Mouse (Mus musculus): Measurements from ENCODE around the gene Hpse2. TPM values are rescaled to one million over a fixed set of nuclear protein-coding genes. Genes with fewer than 3 reads are reported as not detected.

Gene Hpse2
- polyA plus RNA-seq, 1 experiment from 2014 or later, result 1.1 TPM

GRCm38 (mm10) chr19:43044506-43044905 lies 343.6 kb downstream of the Hpse2 start:
- Histone ChIP-seq H3K4me2 (ENCODE audit: low read length) (no peak overlapping the region), H3K27me3 (ENCODE audit: control insufficient read depth, insufficient read depth, low read length) (no peaks in the 10 kb centered on the region), H3K36me3 (ENCODE audit: control insufficient read depth, insufficient read depth, low read length) (no peaks in the 10 kb centered on the region), H3K4me1 (ENCODE audit: control insufficient read depth in 2 of 2, insufficient read depth in 2 of 2, low read length in 2 of 2) (no peaks in the 10 kb centered on the region), H3K4me3 (ENCODE audit: control insufficient read depth in 1 of 2, insufficient read depth in 1 of 2, low read depth in 1 of 2, low read length in 2 of 2) (no peak overlapping the region), H3K9me3 (ENCODE audit: control insufficient read depth, low read length) (peaks cover 7% of the 10 kb centered on the region; the same call in 1 of the 2 replicates), H3K27ac (replicated peaks in 1 of 2; ENCODE audit: control insufficient read depth in 1 of 2, insufficient read depth in 1 of 2, low read depth in 2 of 2, low read length in 2 of 2) (no peak overlapping the region), H3K9ac (ENCODE audit: low read length) (no peak overlapping the region)
- ATAC-seq (ENCODE audit: insufficient number of reproducible peaks, insufficient read depth, low FRiP score, low read depth), result no peak
- 30% methylated on average over 4 of the region's 4 CpGs for WGBS

GRCm38 (mm10) chr19:43042721-43043120 lies 345.4 kb downstream of the Hpse2 start:
- ATAC-seq (ENCODE audit: insufficient number of reproducible peaks, insufficient read depth, low FRiP score, low read depth), result no peak
- H3K4me3 ChIP-seq (ENCODE audit: control insufficient read depth in 1 of 2, insufficient read depth in 1 of 2, low read depth in 1 of 2, low read length in 2 of 2), result no peak overlapping the region
- H3K4me1 ChIP-seq (ENCODE audit: control insufficient read depth in 2 of 2, insufficient read depth in 2 of 2, low read length in 2 of 2), result no peaks in the 10 kb centered on the region
- no peaks in the 10 kb centered on the region for H3K27me3 ChIP-seq (ENCODE audit: control insufficient read depth, insufficient read depth, low read length)
- H3K36me3 ChIP-seq (ENCODE audit: control insufficient read depth, insufficient read depth, low read length), result no peaks in the 10 kb centered on the region
- WGBS, result 66% methylated on average over 2 of the region's 2 CpGs
- H3K4me2 ChIP-seq (ENCODE audit: low read length), result no peak overlapping the region
- H3K9ac ChIP-seq (ENCODE audit: low read length), result no peak overlapping the region
- no peaks in the 10 kb centered on the region for H3K9me3 ChIP-seq (ENCODE audit: control insufficient read depth, low read length)
- no peak overlapping the region for H3K27ac ChIP-seq (replicated peaks in 1 of 2; ENCODE audit: control insufficient read depth in 1 of 2, insufficient read depth in 1 of 2, low read depth in 2 of 2, low read length in 2 of 2)

GRCm38 (mm10) chr19:43042211-43042610 lies 345.9 kb downstream of the Hpse2 start:
- H3K4me1 ChIP-seq (ENCODE audit: control insufficient read depth in 2 of 2, insufficient read depth in 2 of 2, low read length in 2 of 2), result no peaks in the 10 kb centered on the region
- H3K9ac ChIP-seq (ENCODE audit: low read length), result no peak overlapping the region
- H3K9me3 ChIP-seq (ENCODE audit: control insufficient read depth, low read length), result no peaks in the 10 kb centered on the region
- WGBS, result 65% methylated on average over 2 of the region's 2 CpGs
- no peak for ATAC-seq (ENCODE audit: insufficient number of reproducible peaks, insufficient read depth, low FRiP score, low read depth)
- no peak overlapping the region for H3K4me2 ChIP-seq (ENCODE audit: low read length)
- H3K27me3 ChIP-seq (ENCODE audit: control insufficient read depth, insufficient read depth, low read length), result no peaks in the 10 kb centered on the region
- H3K36me3 ChIP-seq (ENCODE audit: control insufficient read depth, insufficient read depth, low read length), result no peaks in the 10 kb centered on the region
- H3K4me3 ChIP-seq (ENCODE audit: control insufficient read depth in 1 of 2, insufficient read depth in 1 of 2, low read depth in 1 of 2, low read length in 2 of 2), result no peak overlapping the region
- H3K27ac ChIP-seq (replicated peaks in 1 of 2; ENCODE audit: control insufficient read depth in 1 of 2, insufficient read depth in 1 of 2, low read depth in 2 of 2, low read length in 2 of 2), result no peak overlapping the region

GRCm38 (mm10) chr19:43036381-43036780 lies 351.8 kb downstream of the Hpse2 start:
- Histone ChIP-seq H3K36me3 (ENCODE audit: control insufficient read depth, insufficient read depth, low read length) (no peaks in the 10 kb centered on the region), H3K9ac (ENCODE audit: low read length) (no peak overlapping the region), H3K4me3 (ENCODE audit: control insufficient read depth in 1 of 2, insufficient read depth in 1 of 2, low read depth in 1 of 2, low read length in 2 of 2) (no peak overlapping the region), H3K4me2 (ENCODE audit: low read length) (no peak overlapping the region), H3K27ac (replicated peaks in 1 of 2; ENCODE audit: control insufficient read depth in 1 of 2, insufficient read depth in 1 of 2, low read depth in 2 of 2, low read length in 2 of 2) (no peak overlapping the region), H3K4me1 (ENCODE audit: control insufficient read depth in 2 of 2, insufficient read depth in 2 of 2, low read length in 2 of 2) (no peaks in the 10 kb centered on the region), H3K9me3 (ENCODE audit: control insufficient read depth, low read length) (no peaks in the 10 kb centered on the region), H3K27me3 (ENCODE audit: control insufficient read depth, insufficient read depth, low read length) (no peaks in the 10 kb centered on the region)
- no peak for ATAC-seq (ENCODE audit: insufficient number of reproducible peaks, insufficient read depth, low FRiP score, low read depth)
- WGBS, result 66% methylated on average over 4 of the region's 4 CpGs

- ATAC-seq (ENCODE audit: insufficient number of reproducible peaks, insufficient read depth, low FRiP score, low read depth), result no peak
- H3K9ac ChIP-seq (ENCODE audit: low read length), result no peak overlapping the region
- H3K4me1 ChIP-seq (ENCODE audit: control insufficient read depth in 2 of 2, insufficient read depth in 2 of 2, low read length in 2 of 2), result no peaks in the 10 kb centered on the region
- no peaks in the 10 kb centered on the region for H3K27me3 ChIP-seq (ENCODE audit: control insufficient read depth, insufficient read depth, low read length)
- no peak overlapping the region for H3K4me2 ChIP-seq (ENCODE audit: low read length)
- no peak overlapping the region for H3K27ac ChIP-seq (replicated peaks in 1 of 2; ENCODE audit: control insufficient read depth in 1 of 2, insufficient read depth in 1 of 2, low read depth in 2 of 2, low read length in 2 of 2)
- H3K36me3 ChIP-seq (ENCODE audit: control insufficient read depth, insufficient read depth, low read length), result no peaks in the 10 kb centered on the region
- H3K4me3 ChIP-seq (ENCODE audit: control insufficient read depth in 1 of 2, insufficient read depth in 1 of 2, low read depth in 1 of 2, low read length in 2 of 2), result no peak overlapping the region
- no peaks in the 10 kb centered on the region for H3K9me3 ChIP-seq (ENCODE audit: control insufficient read depth, low read length)
- WGBS, result 23% methylated on average over 4 of the region's 4 CpGs
Observed at GRCm38 (mm10) chr19:43027305-43027704, 360.9 kb downstream of the Hpse2 start.

- no peak overlapping the region for H3K27ac ChIP-seq (replicated peaks in 1 of 2; ENCODE audit: control insufficient read depth in 1 of 2, insufficient read depth in 1 of 2, low read depth in 2 of 2, low read length in 2 of 2)
- H3K36me3 ChIP-seq (ENCODE audit: control insufficient read depth, insufficient read depth, low read length), result no peaks in the 10 kb centered on the region
- no peak overlapping the region for H3K4me2 ChIP-seq (ENCODE audit: low read length)
- H3K4me1 ChIP-seq (ENCODE audit: control insufficient read depth in 2 of 2, insufficient read depth in 2 of 2, low read length in 2 of 2), result no peaks in the 10 kb centered on the region
- 70% methylated on average over 3 of the region's 3 CpGs for WGBS
- no peak overlapping the region for H3K4me3 ChIP-seq (ENCODE audit: control insufficient read depth in 1 of 2, insufficient read depth in 1 of 2, low read depth in 1 of 2, low read length in 2 of 2)
- no peaks in the 10 kb centered on the region for H3K27me3 ChIP-seq (ENCODE audit: control insufficient read depth, insufficient read depth, low read length)
- H3K9ac ChIP-seq (ENCODE audit: low read length), result no peak overlapping the region
- H3K9me3 ChIP-seq (ENCODE audit: control insufficient read depth, low read length), result no peaks in the 10 kb centered on the region
- ATAC-seq (ENCODE audit: insufficient number of reproducible peaks, insufficient read depth, low FRiP score, low read depth), result no peak
Observed at GRCm38 (mm10) chr19:43022611-43023173, 365.5 kb downstream of the Hpse2 start.

- 83% methylated on average over 5 of the region's 5 CpGs for WGBS
- H3K27ac ChIP-seq (replicated peaks in 1 of 2; ENCODE audit: control insufficient read depth in 1 of 2, insufficient read depth in 1 of 2, low read depth in 2 of 2, low read length in 2 of 2), result no peak overlapping the region
- no peaks in the 10 kb centered on the region for H3K27me3 ChIP-seq (ENCODE audit: control insufficient read depth, insufficient read depth, low read length)
- ATAC-seq (ENCODE audit: insufficient number of reproducible peaks, insufficient read depth, low FRiP score, low read depth), result no peak
- H3K36me3 ChIP-seq (ENCODE audit: control insufficient read depth, insufficient read depth, low read length), result no peaks in the 10 kb centered on the region
- no peak overlapping the region for H3K9ac ChIP-seq (ENCODE audit: low read length)
- no peaks in the 10 kb centered on the region for H3K4me1 ChIP-seq (ENCODE audit: control insufficient read depth in 2 of 2, insufficient read depth in 2 of 2, low read length in 2 of 2)
- no peak overlapping the region for H3K4me3 ChIP-seq (ENCODE audit: control insufficient read depth in 1 of 2, insufficient read depth in 1 of 2, low read depth in 1 of 2, low read length in 2 of 2)
- no peak overlapping the region for H3K4me2 ChIP-seq (ENCODE audit: low read length)
- no peaks in the 10 kb centered on the region for H3K9me3 ChIP-seq (ENCODE audit: control insufficient read depth, low read length)
Observed at GRCm38 (mm10) chr19:43018792-43019191, 369.4 kb downstream of the Hpse2 start.

- no peak overlapping the region for H3K4me2 ChIP-seq (ENCODE audit: low read length)
- ATAC-seq (ENCODE audit: insufficient number of reproducible peaks, insufficient read depth, low FRiP score, low read depth), result no peak
- no peak overlapping the region for H3K9ac ChIP-seq (ENCODE audit: low read length)
- no peaks in the 10 kb centered on the region for H3K36me3 ChIP-seq (ENCODE audit: control insufficient read depth, insufficient read depth, low read length)
- no peaks in the 10 kb centered on the region for H3K27me3 ChIP-seq (ENCODE audit: control insufficient read depth, insufficient read depth, low read length)
- no peaks in the 10 kb centered on the region for H3K9me3 ChIP-seq (ENCODE audit: control insufficient read depth, low read length)
- H3K4me1 ChIP-seq (ENCODE audit: control insufficient read depth in 2 of 2, insufficient read depth in 2 of 2, low read length in 2 of 2), result no peaks in the 10 kb centered on the region
- no peak overlapping the region for H3K27ac ChIP-seq (replicated peaks in 1 of 2; ENCODE audit: control insufficient read depth in 1 of 2, insufficient read depth in 1 of 2, low read depth in 2 of 2, low read length in 2 of 2)
- H3K4me3 ChIP-seq (ENCODE audit: control insufficient read depth in 1 of 2, insufficient read depth in 1 of 2, low read depth in 1 of 2, low read length in 2 of 2), result no peak overlapping the region
- 84% methylated on average over 4 of the region's 4 CpGs for WGBS
Observed at GRCm38 (mm10) chr19:42996406-42996805, 391.7 kb downstream of the Hpse2 start.
